Mouse (Mus musculus): ENCODE measurements at regions not wholly inside any gene's neighbourhood (a gene's known extent, or its start where the extent isn't known, plus 50 kb on each side); places are given as distances from the start of the nearest gene placed in this dataset.

GRCm38 (mm10) chr1:186014166-186014565, 102.9 kb downstream of the Lyplal1 start:
- no peak for ATAC-seq (replicated peaks; ENCODE audit: low read depth, poor library complexity, severe bottlenecking)

- ATAC-seq (replicated peaks; ENCODE audit: low read depth, poor library complexity, severe bottlenecking): no peak
Measured at GRCm38 (mm10) chr1:186015831-186016561, 101.1 kb downstream of the Lyplal1 start.

DNA sequence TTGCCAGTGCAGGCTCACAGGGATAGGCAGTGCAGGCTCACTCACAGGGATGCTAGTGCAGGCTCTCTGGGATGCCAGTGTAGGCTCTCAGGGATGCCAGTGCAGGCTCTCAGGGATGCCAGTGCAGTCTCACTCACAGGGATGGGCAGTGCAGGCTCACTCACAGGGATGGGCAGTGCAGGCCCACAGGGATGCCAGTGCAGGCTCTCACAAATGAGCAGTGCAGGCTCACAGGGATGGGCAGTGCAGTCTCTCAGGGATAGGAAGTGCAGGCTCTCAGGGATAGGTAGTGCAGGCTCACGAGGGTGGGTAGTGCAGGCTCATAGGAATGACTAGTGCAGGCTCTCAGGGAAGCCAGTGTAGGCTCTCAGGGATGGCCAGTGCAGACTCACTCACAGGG, 99.6 kb downstream of the Lyplal1 start:
- ATAC-seq (replicated peaks; ENCODE audit: low read depth, poor library complexity, severe bottlenecking): no peak

DNA sequence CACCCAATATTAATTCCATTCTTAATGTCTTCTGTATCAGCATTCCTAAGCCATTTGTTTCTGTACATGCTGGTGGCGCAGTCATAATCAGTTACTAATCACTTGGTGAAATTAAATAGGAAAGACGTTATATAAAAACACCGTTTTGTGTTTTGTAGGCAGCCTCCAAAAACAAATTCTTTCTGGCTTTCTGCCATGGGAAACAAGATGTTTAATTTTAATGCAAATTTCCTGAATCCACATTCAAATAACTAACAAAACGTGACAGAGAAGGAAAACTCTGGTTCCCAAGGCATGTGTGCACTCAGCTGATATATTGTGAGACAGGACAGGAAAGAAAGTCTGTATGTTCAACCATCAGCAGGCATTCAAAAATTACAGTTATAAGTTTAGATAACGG, 97.6 kb downstream of the Lyplal1 start:
- no peak for ATAC-seq (replicated peaks; ENCODE audit: low read depth, poor library complexity, severe bottlenecking)

DNA sequence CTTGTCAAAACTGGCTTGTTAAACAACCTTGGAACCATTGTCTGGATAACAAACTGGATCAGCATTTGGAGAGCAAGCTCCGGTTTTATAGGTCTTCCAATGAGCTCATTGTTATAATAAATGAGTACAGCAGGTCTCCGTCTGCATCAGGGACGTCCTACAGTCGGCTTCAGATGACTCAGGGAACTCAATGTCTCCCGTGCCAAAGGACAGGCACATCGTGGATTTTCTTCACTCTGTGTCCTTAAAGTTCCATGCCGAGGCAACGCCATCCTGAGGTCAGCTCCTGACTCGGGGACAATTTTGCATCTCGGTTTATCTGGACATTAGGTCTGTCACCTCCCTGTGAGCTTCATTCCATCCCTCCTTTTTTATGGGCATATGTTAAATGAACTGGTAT, 85.2 kb downstream of the Lyplal1 start:
- ATAC-seq (replicated peaks; ENCODE audit: low read depth, poor library complexity, severe bottlenecking): no peak

DNA sequence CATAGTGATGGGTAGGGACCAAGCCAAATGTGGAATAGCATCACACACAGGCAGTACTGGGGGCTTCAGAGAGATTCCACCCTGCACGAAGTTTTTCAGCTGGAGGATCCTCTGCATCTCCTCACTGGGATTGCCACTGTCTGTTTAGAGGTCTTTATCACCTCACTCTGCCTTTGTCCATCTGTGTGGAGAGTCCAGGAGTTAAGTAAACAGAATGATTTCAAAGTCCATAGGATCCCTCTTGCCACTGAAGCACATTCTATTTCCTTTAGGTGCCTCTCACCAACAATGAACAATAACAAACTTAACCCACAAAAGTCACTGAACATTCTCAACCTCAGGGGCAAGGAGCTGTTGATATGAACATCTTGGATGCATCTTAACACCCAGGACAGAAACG, 82.7 kb downstream of the Lyplal1 start:
- no peak for ATAC-seq (replicated peaks; ENCODE audit: low read depth, poor library complexity, severe bottlenecking)

Measured in common myeloid progenitor, adult 5-6 weeks (primary cell).